Mouse (Mus musculus): ENCODE data around the gene Tnni3k.

Gene Tnni3k

DNA sequence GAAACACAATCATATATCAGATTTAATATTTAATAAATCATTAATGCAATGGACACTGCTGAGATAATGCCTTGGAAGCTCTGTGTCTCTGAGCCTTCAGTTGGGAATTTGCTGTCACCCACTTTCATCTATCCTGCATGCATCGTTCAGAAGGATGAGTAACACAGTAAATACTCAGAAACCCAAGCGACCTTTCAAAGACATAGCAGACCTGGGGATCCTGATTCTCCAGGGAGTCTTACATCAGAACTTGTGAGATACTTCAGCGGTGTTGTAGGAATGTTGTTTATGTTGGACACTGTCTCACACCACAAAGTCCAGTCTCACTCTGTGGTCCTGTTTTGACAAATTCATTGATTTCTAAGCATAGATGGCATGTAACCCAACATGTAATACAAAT, 294.1 kb downstream of the Tnni3k start:
- no peak for DNase-seq (ENCODE audit: low spot score)

GRCm38 (mm10) chr3:154758089-154758488, 297.1 kb downstream of the Tnni3k start:
- no peak for DNase-seq (ENCODE audit: low spot score)

DNA sequence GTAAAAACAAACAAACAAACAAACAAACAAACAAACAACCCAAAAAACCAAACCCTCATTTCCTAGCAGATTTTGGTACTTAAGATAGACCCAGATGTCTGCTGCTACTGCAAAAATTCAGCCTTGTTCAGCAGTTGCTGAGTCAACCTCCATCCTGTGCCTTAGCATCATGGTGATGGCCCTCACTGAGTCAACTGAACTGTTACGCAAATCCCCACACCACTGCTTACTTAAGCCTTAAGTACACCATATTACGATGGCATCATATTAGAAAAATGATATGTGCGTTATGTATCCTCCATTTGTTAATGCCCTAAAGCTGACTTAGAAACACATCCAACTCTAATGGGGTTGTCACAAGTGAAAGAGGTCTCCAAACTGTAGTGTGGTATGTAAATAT, 300.0 kb downstream of the Tnni3k start:
- no peak for DNase-seq (ENCODE audit: low spot score)

DNA sequence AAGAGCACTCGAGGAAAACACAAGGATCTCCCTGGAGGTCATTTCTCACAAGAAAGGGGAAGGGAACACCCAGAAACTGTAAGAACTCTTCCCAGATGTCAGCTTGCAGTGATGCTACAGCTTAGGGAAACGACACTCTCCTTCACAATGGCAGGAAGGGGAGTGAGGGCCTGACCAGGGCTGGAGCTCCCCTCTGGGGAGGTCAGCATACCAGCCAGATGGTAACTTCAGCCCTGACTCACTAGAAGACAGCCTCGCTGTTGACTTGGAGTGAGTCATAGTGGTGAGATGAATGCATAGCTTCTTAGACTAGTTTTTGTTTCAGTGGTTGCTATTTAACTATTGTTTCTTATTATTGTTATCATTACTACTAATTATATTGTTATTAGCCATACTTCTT, 300.7 kb downstream of the Tnni3k start:
- no peak for DNase-seq (ENCODE audit: low spot score)

DNA sequence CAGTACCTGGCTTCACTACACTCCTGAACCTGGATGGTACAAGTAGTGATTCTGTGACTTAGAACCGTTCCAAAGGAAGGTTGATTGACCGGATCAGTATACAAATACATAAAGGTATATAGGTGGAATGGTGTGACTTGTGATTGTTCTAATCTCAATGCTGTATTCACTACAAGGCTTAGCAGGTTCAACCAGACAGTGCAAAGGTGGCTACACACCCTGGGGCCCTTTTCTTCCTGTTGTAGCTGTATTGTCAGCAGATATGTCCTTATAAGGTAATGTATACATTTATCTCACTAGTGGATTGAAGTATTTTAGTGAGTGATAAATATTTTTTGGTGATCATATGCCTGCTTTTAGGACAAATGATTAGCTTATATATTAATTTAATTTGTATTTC, 310.9 kb downstream of the Tnni3k start:
- DNase-seq (ENCODE audit: low spot score) = no peak

- no peak for DNase-seq (ENCODE audit: low spot score)
Measured at GRCm38 (mm10) chr3:154742927-154743326, 312.3 kb downstream of the Tnni3k start.

- DNase-seq (ENCODE audit: low spot score) = no peak
Measured at GRCm38 (mm10) chr3:154741496-154741895, 313.7 kb downstream of the Tnni3k start.

Measured in spleen, adult 12 weeks (tissue).